Mouse (Mus musculus): ENCODE measurements around the gene Nphp3. TPM values are rescaled to one million over a fixed set of nuclear protein-coding genes. Genes with fewer than 3 reads are reported as not detected.

Nphp3 gene
- total and polyA plus RNA-seq, 3 experiments: 0.05 TPM; not detected in 2

GRCm38 (mm10) chr9:104070863-104071604 is 68.7 kb downstream of the Nphp3 start:
- H3K36me3 ChIP-seq (replicated peaks): peaks cover 18% of the 10 kb centered on the region
- TF ChIP-seq GATA1 (IDR thresholded peaks at IDR 0.05; ENCODE audit: borderline replicate concordance, low read length) (no peak), TAL1 (conservative IDR thresholded peaks at IDR 0.05; ENCODE audit: low read depth, low read length) (no peak), CTCF (IDR thresholded peaks at IDR 0.05; ENCODE audit: low read depth, low read length) (no peak), POLR2AphosphoS5 (IDR thresholded peaks at IDR 0.05; ENCODE audit: insufficient replicate concordance, low read depth, low read length) (no peak), GATA2 (IDR thresholded peaks at IDR 0.05; ENCODE audit: borderline replicate concordance, low read depth, low read length) (no peak)
- ATAC-seq (ENCODE audit: extremely low read depth, insufficient number of reproducible peaks, low FRiP score, poor library complexity, severe bottlenecking) (no peak), DNase-seq (ENCODE audit: low spot score) (no peak)
- no peaks in the 10 kb centered on the region for H3K27me3 ChIP-seq (ENCODE audit: insufficient read depth, low read length)
- H3K4me1 ChIP-seq (ENCODE audit: insufficient read depth, low read depth, low read length): no peaks in the 10 kb centered on the region
- no peaks in the 10 kb centered on the region for H3K9me3 ChIP-seq (replicated peaks)
- no peak overlapping the region for H3K4me3 ChIP-seq (ENCODE audit: low read depth, low read length)

- no peaks in the 10 kb centered on the region for H3K27me3 ChIP-seq (ENCODE audit: insufficient read depth, low read length)
- TF ChIP-seq TAL1 (conservative IDR thresholded peaks at IDR 0.05; ENCODE audit: low read depth, low read length) (no peak), POLR2AphosphoS5 (IDR thresholded peaks at IDR 0.05; ENCODE audit: insufficient replicate concordance, low read depth, low read length) (no peak), GATA2 (IDR thresholded peaks at IDR 0.05; ENCODE audit: borderline replicate concordance, low read depth, low read length) (no peak), GATA1 (IDR thresholded peaks at IDR 0.05; ENCODE audit: borderline replicate concordance, low read length) (no peak), CTCF (IDR thresholded peaks at IDR 0.05; ENCODE audit: low read depth, low read length) (no peak; the same call in 1 of the 2 replicates)
- H3K36me3 ChIP-seq (replicated peaks): peaks cover 44% of the 10 kb centered on the region
- peak; percentile 25 for DNase-seq (ENCODE audit: low spot score)
- H3K9me3 ChIP-seq (replicated peaks): no peaks in the 10 kb centered on the region
- ATAC-seq (ENCODE audit: extremely low read depth, insufficient number of reproducible peaks, low FRiP score, poor library complexity, severe bottlenecking): no peak
- H3K4me3 ChIP-seq (ENCODE audit: low read depth, low read length): no peak overlapping the region
- no peaks in the 10 kb centered on the region for H3K4me1 ChIP-seq (ENCODE audit: insufficient read depth, low read depth, low read length)
Observed at GRCm38 (mm10) chr9:104075808-104076207, 73.5 kb downstream of the Nphp3 start.

- Histone ChIP-seq H3K36me3 (replicated peaks) (peaks cover 57% of the 10 kb centered on the region), H3K4me1 (ENCODE audit: insufficient read depth, low read depth, low read length) (no peaks in the 10 kb centered on the region), H3K4me3 (ENCODE audit: low read depth, low read length) (no peak overlapping the region), H3K27me3 (ENCODE audit: insufficient read depth, low read length) (no peaks in the 10 kb centered on the region), H3K9me3 (replicated peaks) (no peaks in the 10 kb centered on the region)
- no peak for ATAC-seq (ENCODE audit: extremely low read depth, insufficient number of reproducible peaks, low FRiP score, poor library complexity, severe bottlenecking)
- no peak for DNase-seq (ENCODE audit: low spot score)
- TF ChIP-seq TAL1 (conservative IDR thresholded peaks at IDR 0.05; ENCODE audit: low read depth, low read length) (no peak), CTCF (IDR thresholded peaks at IDR 0.05; ENCODE audit: low read depth, low read length) (no peak), POLR2AphosphoS5 (IDR thresholded peaks at IDR 0.05; ENCODE audit: insufficient replicate concordance, low read depth, low read length) (no peak), GATA2 (IDR thresholded peaks at IDR 0.05; ENCODE audit: borderline replicate concordance, low read depth, low read length) (no peak), GATA1 (IDR thresholded peaks at IDR 0.05; ENCODE audit: borderline replicate concordance, low read length) (no peak)
Observed at GRCm38 (mm10) chr9:104078780-104079179, 76.4 kb downstream of the Nphp3 start.

- H3K4me3 ChIP-seq (ENCODE audit: low read depth, low read length): no peak overlapping the region
- H3K36me3 ChIP-seq (replicated peaks): peaks cover 61% of the 10 kb centered on the region
- TF ChIP-seq CTCF (IDR thresholded peaks at IDR 0.05; ENCODE audit: low read depth, low read length) (peak; percentile 62), GATA2 (IDR thresholded peaks at IDR 0.05; ENCODE audit: borderline replicate concordance, low read depth, low read length) (no peak)
- no peaks in the 10 kb centered on the region for H3K4me1 ChIP-seq (ENCODE audit: insufficient read depth, low read depth, low read length)
- no peaks in the 10 kb centered on the region for H3K27me3 ChIP-seq (ENCODE audit: insufficient read depth, low read length)
- ATAC-seq (ENCODE audit: extremely low read depth, insufficient number of reproducible peaks, low FRiP score, poor library complexity, severe bottlenecking): peak; percentile 76
- H3K9me3 ChIP-seq (replicated peaks): no peaks in the 10 kb centered on the region
- DNase-seq (ENCODE audit: low spot score): no peak
Observed at GRCm38 (mm10) chr9:104079379-104079778, 77.0 kb downstream of the Nphp3 start.

GRCm38 (mm10) chr9:104080038-104080437 is 77.7 kb downstream of the Nphp3 start:
- ATAC-seq (ENCODE audit: extremely low read depth, insufficient number of reproducible peaks, low FRiP score, poor library complexity, severe bottlenecking): no peak
- Histone ChIP-seq H3K4me1 (ENCODE audit: insufficient read depth, low read depth, low read length) (no peaks in the 10 kb centered on the region), H3K27me3 (ENCODE audit: insufficient read depth, low read length) (no peaks in the 10 kb centered on the region), H3K36me3 (replicated peaks) (peaks cover 59% of the 10 kb centered on the region), H3K9me3 (replicated peaks) (no peaks in the 10 kb centered on the region), H3K4me3 (ENCODE audit: low read depth, low read length) (no peak overlapping the region)
- TF ChIP-seq GATA1 (IDR thresholded peaks at IDR 0.05; ENCODE audit: borderline replicate concordance, low read length) (no peak), GATA2 (IDR thresholded peaks at IDR 0.05; ENCODE audit: borderline replicate concordance, low read depth, low read length) (no peak), CTCF (IDR thresholded peaks at IDR 0.05; ENCODE audit: low read depth, low read length) (no peak)
- DNase-seq (ENCODE audit: low spot score): no peak

GRCm38 (mm10) chr9:104085730-104086429 is 83.5 kb downstream of the Nphp3 start:
- Histone ChIP-seq H3K36me3 (replicated peaks) (peaks cover 59% of the 10 kb centered on the region), H3K4me1 (ENCODE audit: insufficient read depth, low read depth, low read length) (no peaks in the 10 kb centered on the region), H3K27me3 (ENCODE audit: insufficient read depth, low read length) (no peaks in the 10 kb centered on the region), H3K9me3 (replicated peaks) (no peaks in the 10 kb centered on the region), H3K4me3 (ENCODE audit: low read depth, low read length) (no peak overlapping the region)
- TF ChIP-seq GATA2 (IDR thresholded peaks at IDR 0.05; ENCODE audit: borderline replicate concordance, low read depth, low read length) (no peak), POLR2AphosphoS5 (IDR thresholded peaks at IDR 0.05; ENCODE audit: insufficient replicate concordance, low read depth, low read length) (no peak), CTCF (IDR thresholded peaks at IDR 0.05; ENCODE audit: low read depth, low read length) (no peak), TAL1 (conservative IDR thresholded peaks at IDR 0.05; ENCODE audit: low read depth, low read length) (no peak), GATA1 (IDR thresholded peaks at IDR 0.05; ENCODE audit: borderline replicate concordance, low read length) (no peak)
- no peak for ATAC-seq (ENCODE audit: extremely low read depth, insufficient number of reproducible peaks, low FRiP score, poor library complexity, severe bottlenecking)
- no peak for DNase-seq (ENCODE audit: low spot score)
